Mouse (Mus musculus): ENCODE measurements around the gene Krtap2-4. TPM values are rescaled to one million over a fixed set of nuclear protein-coding genes. Genes with fewer than 3 reads are reported as not detected.

Gene Krtap2-4
- polyA plus RNA-seq, 1 experiment from 2014 or later = 0.54 TPM

- Histone ChIP-seq H3K4me2 (ENCODE audit: low read depth, low read length) (no peak overlapping the region), H3K4me1 (ENCODE audit: control insufficient read depth, insufficient read depth, low read length) (no peaks in the 10 kb centered on the region), H3K4me3 (ENCODE audit: low read depth, low read length) (no peak overlapping the region), H3K9ac (ENCODE audit: low read depth, low read length) (no peak overlapping the region), H3K27me3 (replicated peaks; ENCODE audit: control insufficient read depth, insufficient read depth, low read length) (no peaks in the 10 kb centered on the region), H3K9me3 (ENCODE audit: control insufficient read depth, low read length) (no peaks in the 10 kb centered on the region), H3K36me3 (ENCODE audit: control insufficient read depth, insufficient read depth, low read length) (no peaks in the 10 kb centered on the region), H3K27ac (replicated peaks; ENCODE audit: low read depth, low read length) (no peak overlapping the region)
- DNase-seq (ENCODE audit: low spot score) (no peak), ATAC-seq (ENCODE audit: low read depth) (no peak)
- WGBS = 58% methylated on average over 4 of the region's 4 CpGs
These were observed 41.5 kb downstream of the Krtap2-4 start for GRCm38 (mm10) chr11:99573164-99573563.

GRCm38 (mm10) chr11:99566530-99566929, 48.1 kb downstream of the Krtap2-4 start, which contains the start of gene Krtap3-1:
TSS of gene Krtap3-1 (minus strand) at chr11:99566630.
- Histone ChIP-seq H3K9ac (ENCODE audit: low read depth, low read length) (no peak within 1 kb of the TSS), H3K4me2 (ENCODE audit: low read depth, low read length) (no peak within 1 kb of the TSS), H3K4me3 (ENCODE audit: low read depth, low read length) (no peak within 1 kb of the TSS), H3K4me1 (ENCODE audit: control insufficient read depth, insufficient read depth, low read length) (no peaks in the 10 kb centered on the region), H3K9me3 (ENCODE audit: control insufficient read depth, low read length) (no peaks in the 10 kb centered on the region), H3K27me3 (replicated peaks; ENCODE audit: control insufficient read depth, insufficient read depth, low read length) (no peaks in the 10 kb centered on the region), H3K36me3 (ENCODE audit: control insufficient read depth, insufficient read depth, low read length) (no peaks in the 10 kb centered on the region), H3K27ac (replicated peaks; ENCODE audit: low read depth, low read length) (no peak within 1 kb of the TSS)
- DNase-seq (ENCODE audit: low spot score) (no peak), ATAC-seq (ENCODE audit: low read depth) (no peak)
- 90% methylated on average over 7 of the region's 7 CpGs for WGBS

Other genes with a start within 250 kb of the Krtap2-4 start
- gene Krt28, start 239.9 kb downstream of the Krtap2-4 start, polyA plus RNA-seq (2014; fragmentation: Nextera tagmentation; extraction: Ambion mirVana) = 2.8 and 3.4 TPM in 2 replicates
- 76.8 and 167 TPM in 2 replicates for gene Krt10, start 225.5 kb downstream of the Krtap2-4 start, polyA plus RNA-seq (2014; fragmentation: Nextera tagmentation; extraction: Ambion mirVana)
- 0.22 TPM in 1 of 2 replicates, not detected in the other for gene Krt12, start 192.6 kb downstream of the Krtap2-4 start, polyA plus RNA-seq (2014; fragmentation: Nextera tagmentation; extraction: Ambion mirVana)
- gene Krt20, start 176.7 kb downstream of the Krtap2-4 start, polyA plus RNA-seq (2014; fragmentation: Nextera tagmentation; extraction: Ambion mirVana) = 0.33 TPM in 1 of 2 replicates, not detected in the other
- 8.7 and 11.9 TPM in 2 replicates for gene Krt23, start 121.7 kb downstream of the Krtap2-4 start, polyA plus RNA-seq (2014; fragmentation: Nextera tagmentation; extraction: Ambion mirVana)
- gene Krt39, start 93.5 kb downstream of the Krtap2-4 start, polyA plus RNA-seq (2014; fragmentation: Nextera tagmentation; extraction: Ambion mirVana) = not detected in 2 replicates
- gene Krt40, start 71.7 kb downstream of the Krtap2-4 start, polyA plus RNA-seq (2014; fragmentation: Nextera tagmentation; extraction: Ambion mirVana) = not detected in 2 replicates
- 1.0 TPM in 1 of 2 replicates, not detected in the other for gene Krtap3-3, start 64.0 kb downstream of the Krtap2-4 start, polyA plus RNA-seq (2014; fragmentation: Nextera tagmentation; extraction: Ambion mirVana)
- gene Krtap3-2, start 58.0 kb downstream of the Krtap2-4 start, polyA plus RNA-seq (2014; fragmentation: Nextera tagmentation; extraction: Ambion mirVana) = not detected in 2 replicates
- gene Gm11939, start 55.4 kb downstream of the Krtap2-4 start, polyA plus RNA-seq (2014; fragmentation: Nextera tagmentation; extraction: Ambion mirVana) = not detected in 2 replicates
- 0.51 TPM in 1 of 2 replicates, not detected in the other for gene Krtap3-1, start 48.2 kb downstream of the Krtap2-4 start, polyA plus RNA-seq (2014; fragmentation: Nextera tagmentation; extraction: Ambion mirVana)
- not detected in 2 replicates for gene Krtap1-5, start 33.8 kb downstream of the Krtap2-4 start, polyA plus RNA-seq (2014; fragmentation: Nextera tagmentation; extraction: Ambion mirVana)
- not detected in 2 replicates for gene Krtap1-4, start 31.2 kb downstream of the Krtap2-4 start, polyA plus RNA-seq (2014; fragmentation: Nextera tagmentation; extraction: Ambion mirVana)
- 0.26 TPM in 1 of 2 replicates, not detected in the other for gene Krtap1-3, start 23.5 kb downstream of the Krtap2-4 start, polyA plus RNA-seq (2014; fragmentation: Nextera tagmentation; extraction: Ambion mirVana)
- gene Krtap9-3, start 16.7 kb downstream of the Krtap2-4 start, polyA plus RNA-seq (2014; fragmentation: Nextera tagmentation; extraction: Ambion mirVana) = not detected in 2 replicates
- gene Gm11938, start 11.5 kb downstream of the Krtap2-4 start, polyA plus RNA-seq (2014; fragmentation: Nextera tagmentation; extraction: Ambion mirVana) = not detected in 2 replicates
- not detected in 2 replicates for gene Gm11937, start 4.7 kb downstream of the Krtap2-4 start, polyA plus RNA-seq (2014; fragmentation: Nextera tagmentation; extraction: Ambion mirVana)
- gene Gm11562, start 5.6 kb upstream of the Krtap2-4 start, polyA plus RNA-seq (2014; fragmentation: Nextera tagmentation; extraction: Ambion mirVana) = not detected in 2 replicates
- gene Krtap4-1, start 13.4 kb upstream of the Krtap2-4 start, polyA plus RNA-seq (2014; fragmentation: Nextera tagmentation; extraction: Ambion mirVana) = not detected in 2 replicates
- gene Krtap4-2, start 20.2 kb upstream of the Krtap2-4 start, polyA plus RNA-seq (2014; fragmentation: Nextera tagmentation; extraction: Ambion mirVana) = not detected in 2 replicates
- 0.29 TPM in 1 of 2 replicates, not detected in the other for gene Krtap4-7, start 29.2 kb upstream of the Krtap2-4 start, polyA plus RNA-seq (2014; fragmentation: Nextera tagmentation; extraction: Ambion mirVana)
- gene Gm11555, start 35.4 kb upstream of the Krtap2-4 start, polyA plus RNA-seq (2014; fragmentation: Nextera tagmentation; extraction: Ambion mirVana) = not detected in 2 replicates
- 0.17 TPM in 1 of 2 replicates, not detected in the other for gene Gm11563, start 44.1 kb upstream of the Krtap2-4 start, polyA plus RNA-seq (2014; fragmentation: Nextera tagmentation; extraction: Ambion mirVana)
- not detected in 2 replicates for gene Krtap4-6, start 51.1 kb upstream of the Krtap2-4 start, polyA plus RNA-seq (2014; fragmentation: Nextera tagmentation; extraction: Ambion mirVana)
- not detected in 2 replicates for gene Gm14190, start 75.9 kb upstream of the Krtap2-4 start, polyA plus RNA-seq (2014; fragmentation: Nextera tagmentation; extraction: Ambion mirVana)
- not detected in 2 replicates for gene Gm14180, start 119.4 kb upstream of the Krtap2-4 start, polyA plus RNA-seq (2014; fragmentation: Nextera tagmentation; extraction: Ambion mirVana)
- gene Gm11595, start 158.1 kb upstream of the Krtap2-4 start, polyA plus RNA-seq (2014; fragmentation: Nextera tagmentation; extraction: Ambion mirVana) = not detected in 2 replicates
- gene Krtap4-8, start 165.9 kb upstream of the Krtap2-4 start, polyA plus RNA-seq (2014; fragmentation: Nextera tagmentation; extraction: Ambion mirVana) = not detected in 2 replicates
- gene Krtap4-9, start 170.4 kb upstream of the Krtap2-4 start, polyA plus RNA-seq (2014; fragmentation: Nextera tagmentation; extraction: Ambion mirVana) = not detected in 2 replicates
- not detected in 2 replicates for gene Gm11596, start 178.6 kb upstream of the Krtap2-4 start, polyA plus RNA-seq (2014; fragmentation: Nextera tagmentation; extraction: Ambion mirVana)
- not detected in 2 replicates for gene Gm11569, start 184.1 kb upstream of the Krtap2-4 start, polyA plus RNA-seq (2014; fragmentation: Nextera tagmentation; extraction: Ambion mirVana)
- gene Gm11554, start 189.6 kb upstream of the Krtap2-4 start, polyA plus RNA-seq (2014; fragmentation: Nextera tagmentation; extraction: Ambion mirVana) = not detected in 2 replicates
- not detected in 2 replicates for gene Krtap4-13, start 195.0 kb upstream of the Krtap2-4 start, polyA plus RNA-seq (2014; fragmentation: Nextera tagmentation; extraction: Ambion mirVana)
- not detected in 2 replicates for gene Gm11564, start 200.8 kb upstream of the Krtap2-4 start, polyA plus RNA-seq (2014; fragmentation: Nextera tagmentation; extraction: Ambion mirVana)
- gene 2300003K06Rik, start 223.2 kb upstream of the Krtap2-4 start, polyA plus RNA-seq (2014; fragmentation: Nextera tagmentation; extraction: Ambion mirVana) = not detected in 2 replicates
- not detected in 2 replicates for gene Krtap4-16, start 236.8 kb upstream of the Krtap2-4 start, polyA plus RNA-seq (2014; fragmentation: Nextera tagmentation; extraction: Ambion mirVana)
- gene Gm11568, start 243.1 kb upstream of the Krtap2-4 start, polyA plus RNA-seq (2014; fragmentation: Nextera tagmentation; extraction: Ambion mirVana) = not detected in 2 replicates
- gene Gm11559, start 249.6 kb upstream of the Krtap2-4 start, polyA plus RNA-seq (2014; fragmentation: Nextera tagmentation; extraction: Ambion mirVana) = not detected in 2 replicates

Data from embryonic facial prominence, embryonic 14.5 days (tissue).